Mouse (Mus musculus) heart, postnatal 0 days (tissue): ENCODE data around the gene Elk4. TPM values are rescaled to one million over a fixed set of nuclear protein-coding genes. Genes with fewer than 3 reads are reported as not detected.
A peak's percentile ranks its signal among the peaks of the same experiment; 100 is the strongest.

Source experiments
- ATAC-seq: fragments of 200-750 bp; cut with Nextera tagmentation; 2 replicates; pipeline ENCODE4 v1.8.0; 2017; ENCODE audit warnings: low read depth, moderate number of reproducible peaks, moderate library complexity; ENCODE audit not compliant: insufficient read depth
- DNase-seq: peaks from one replicate; pipeline ENCODE4 v3.0.0-alpha.2; 2016; ENCODE audit warnings: low spot score
- H3K27ac ChIP-seq: fragments of 300-500 bp; sonication (generic); 2 replicates; pipeline ENCODE4 v1.5.1; 2014; ENCODE audit warnings: low read depth, mild to moderate bottlenecking
- H3K27me3 ChIP-seq: fragments of 300-500 bp; sonication (generic); 2 replicates; pipeline ENCODE4 v1.6.1; 2014; ENCODE audit warnings: low read length, mixed read lengths; ENCODE audit not compliant: control insufficient read depth, insufficient read depth
- H3K36me3 ChIP-seq: fragments of 300-500 bp; sonication (generic); replicated peaks from 2 replicates; pipeline ENCODE4 v1.6.1; 2014; ENCODE audit warnings: low read length, mixed read lengths; ENCODE audit not compliant: control insufficient read depth, insufficient read depth
- H3K4me1 ChIP-seq: fragments of 300-500 bp; sonication (generic); 2 replicates; pipeline ENCODE4 v1.6.1; 2014; ENCODE audit warnings: antibody characterized with exemption; ENCODE audit not compliant: control insufficient read depth, insufficient read depth
- H3K4me2 ChIP-seq: fragments of 300-500 bp; sonication (generic); 2 replicates; pipeline ENCODE4 v1.6.1; 2014; ENCODE audit warnings: low read depth, mild to moderate bottlenecking, low read length, moderate library complexity
- H3K4me3 ChIP-seq: fragments of 300-500 bp; sonication (generic); 2 replicates; pipeline ENCODE4 v1.5.1; 2014; ENCODE audit warnings: low read depth, low read length
- H3K9ac ChIP-seq: fragments of 300-500 bp; sonication (generic); replicated peaks from 2 replicates; pipeline ENCODE4 v1.6.1; 2014; ENCODE audit warnings: low read depth, low read length, mixed read lengths
- H3K9me3 ChIP-seq: fragments of 300-500 bp; sonication (generic); replicated peaks from 2 replicates; pipeline ENCODE4 v1.6.1; 2016; ENCODE audit warnings: low read length; ENCODE audit not compliant: control insufficient read depth
- CTCF ChIP-seq: IDR thresholded peaks from 2 replicates; pipeline ENCODE4 v1.5.1; 2016; ENCODE audit warnings: antibody characterized with exemption, control low read depth, low read depth
- EP300 ChIP-seq: IDR thresholded peaks from 2 replicates; pipeline ENCODE4 v1.6.1; 2016; ENCODE audit warnings: antibody characterized with exemption, low read depth
- WGBS: fragments of 180-500 bp; shearing (Covaris S2); extraction: QIAGEN DNeasy Blood & Tissue Kit; methylation state at CpG from one replicate; pipeline ENCODE4 v1.1.7; 2014; 5-methylcytosine and 5-hydroxymethylcytosine counted together
- polyA plus RNA-seq: library from polyadenylated mRNA; unstranded; fragments of >200 nt; fragmentation: Nextera tagmentation; extraction: Ambion mirVana; gene quantifications from 2 replicates; pipeline ENCODE4 v1.2.1, GENCODE M21; 2015
- total RNA-seq: library from RNA; depleted of rRNA; stranded (reverse); fragments of >200 nt; gene quantifications from 2 replicates; pipeline ENCODE4 v1.2.3, GENCODE M21; 2014; ENCODE audit warnings: low replicate concordance

The Elk4 gene
- total and polyA plus RNA-seq, 2 experiments from 2014 or later: 13.3 to 32.9 TPM

- Histone ChIP-seq H3K4me3 (no peak overlapping the region), H3K9ac (no peak overlapping the region), H3K4me1 (no peaks in the 10 kb centered on the region), H3K36me3 (peaks cover 92% of the 10 kb centered on the region), H3K27me3 (no peaks in the 10 kb centered on the region), H3K27ac (no peak overlapping the region), H3K9me3 (no peaks in the 10 kb centered on the region), H3K4me2 (no peak overlapping the region)
- TF ChIP-seq EP300 (no peak), CTCF (no peak)
- DNase-seq: no peak
- 94% methylated on average over 7 of the region's 7 CpGs for WGBS
- no peak for ATAC-seq
These were observed 12.5 kb downstream of the Elk4 start for GRCm38 (mm10) chr1:132019876-132020275.

GRCm38 (mm10) chr1:132022107-132022506, 14.7 kb downstream of the Elk4 start:
- no peak overlapping the region for H3K27ac ChIP-seq
- H3K4me2 ChIP-seq: no peak overlapping the region
- 58% methylated on average over 3 of the region's 3 CpGs for WGBS
- H3K4me1 ChIP-seq: no peaks in the 10 kb centered on the region
- ATAC-seq (no peak), DNase-seq (no peak)
- no peaks in the 10 kb centered on the region for H3K9me3 ChIP-seq
- H3K36me3 ChIP-seq: peaks cover 90% of the 10 kb centered on the region
- no peak for TF ChIP-seq CTCF
- no peak for TF ChIP-seq EP300
- no peaks in the 10 kb centered on the region for H3K27me3 ChIP-seq
- H3K9ac ChIP-seq: no peak overlapping the region
- no peak overlapping the region for H3K4me3 ChIP-seq

- Histone ChIP-seq H3K4me1 (no peaks in the 10 kb centered on the region), H3K27ac (no peak overlapping the region), H3K9ac (no peak overlapping the region), H3K4me3 (no peak overlapping the region), H3K36me3 (peaks cover 91% of the 10 kb centered on the region), H3K4me2 (no peak overlapping the region), H3K27me3 (no peaks in the 10 kb centered on the region), H3K9me3 (no peaks in the 10 kb centered on the region)
- TF ChIP-seq EP300 (no peak), CTCF (no peak)
- DNase-seq (no peak), ATAC-seq (no peak)
- WGBS: 63% methylated on average over 11 of the region's 11 CpGs
These were observed 19.7 kb downstream of the Elk4 start for GRCm38 (mm10) chr1:132026925-132027646.

- no peak overlapping the region for H3K4me2 ChIP-seq
- H3K4me3 ChIP-seq: no peak overlapping the region
- H3K4me1 ChIP-seq: no peaks in the 10 kb centered on the region
- H3K27me3 ChIP-seq: no peaks in the 10 kb centered on the region
- peaks cover 90% of the 10 kb centered on the region for H3K36me3 ChIP-seq
- TF ChIP-seq CTCF (no peak), EP300 (no peak)
- 72% methylated on average over 5 of the region's 5 CpGs for WGBS
- DNase-seq (no peak), ATAC-seq (no peak)
- no peak overlapping the region for H3K27ac ChIP-seq
- no peaks in the 10 kb centered on the region for H3K9me3 ChIP-seq
- no peak overlapping the region for H3K9ac ChIP-seq
These were observed 20.6 kb downstream of the Elk4 start for GRCm38 (mm10) chr1:132027978-132028377.

GRCm38 (mm10) chr1:132028413-132028812, 21.0 kb downstream of the Elk4 start:
- no peak overlapping the region for H3K4me3 ChIP-seq
- no peaks in the 10 kb centered on the region for H3K27me3 ChIP-seq
- peaks cover 90% of the 10 kb centered on the region for H3K36me3 ChIP-seq
- ATAC-seq: no peak
- no peaks in the 10 kb centered on the region for H3K4me1 ChIP-seq
- WGBS: 90% methylated on average over 9 of the region's 9 CpGs
- H3K27ac ChIP-seq: no peak overlapping the region
- no peak overlapping the region for H3K4me2 ChIP-seq
- no peak overlapping the region for H3K9ac ChIP-seq
- no peak for DNase-seq
- no peak for TF ChIP-seq EP300
- no peak for TF ChIP-seq CTCF
- H3K9me3 ChIP-seq: no peaks in the 10 kb centered on the region

GRCm38 (mm10) chr1:132030574-132030973, 23.2 kb downstream of the Elk4 start:
- no peak overlapping the region for H3K4me3 ChIP-seq
- TF ChIP-seq EP300 (no peak), CTCF (peak; percentile 24)
- H3K27me3 ChIP-seq: no peaks in the 10 kb centered on the region
- 64% methylated on average over 2 of the region's 2 CpGs for WGBS
- peaks cover 83% of the 10 kb centered on the region for H3K36me3 ChIP-seq
- H3K4me2 ChIP-seq: no peak overlapping the region
- no peaks in the 10 kb centered on the region for H3K9me3 ChIP-seq
- no peak overlapping the region for H3K9ac ChIP-seq
- ATAC-seq (no peak), DNase-seq (no peak)
- H3K4me1 ChIP-seq: no peaks in the 10 kb centered on the region
- no peak overlapping the region for H3K27ac ChIP-seq
